Mouse (Mus musculus) CH12.LX (cell line): ENCODE data around the gene Acd. TPM values are rescaled to one million over a fixed set of nuclear protein-coding genes. Genes with fewer than 3 reads are reported as not detected.

Experiments
- DNase-seq: peaks from one replicate; pipeline ENCODE4 v3.0.0-alpha.2; 2013; ENCODE audit errors: extremely low read depth
- H3K27ac ChIP-seq: 2 replicates; pipeline ENCODE4 v1.5.1; 2012; ENCODE audit warnings: low read depth, mild to moderate bottlenecking, control low read depth, moderate library complexity; ENCODE audit not compliant: insufficient read depth
- H3K27me3 ChIP-seq: replicated peaks from 2 replicates; pipeline ENCODE3; 2012; ENCODE audit warnings: inconsistent platforms
- H3K36me3 ChIP-seq, 2 experiments: replicated peaks in 1 of 2; 2 replicates each; pipeline versions ENCODE3 to v1.6.1; 2012; ENCODE audit warnings: inconsistent platforms in 1 of 2, low read length in 1 of 2, mild to moderate bottlenecking in 1 of 2, mixed read lengths in 1 of 2, moderate library complexity in 1 of 2; ENCODE audit not compliant: control insufficient read depth in 1 of 2, insufficient read depth in 1 of 2
- H3K4me1 ChIP-seq, 2 experiments: 2 replicates each; pipeline ENCODE4 v1.6.1; 2012; ENCODE audit warnings: inconsistent platforms in 1 of 2, moderate library complexity in 1 of 2; ENCODE audit not compliant: insufficient read depth in 2 of 2, control insufficient read depth in 1 of 2
- H3K4me2 ChIP-seq: 2 replicates; pipeline ENCODE4 v1.6.1; 2012; ENCODE audit warnings: low read depth, mild to moderate bottlenecking, control low read depth; ENCODE audit not compliant: poor library complexity, insufficient read depth, severe bottlenecking
- H3K4me3 ChIP-seq, 3 experiments: fragments of 150-350 bp in 1 of 3; sonication (generic) in 1 of 3; replicated peaks in 1 of 3; 2 replicates each; pipeline versions ENCODE3 to v1.5.1; 2011 to 2012; ENCODE audit warnings: low read depth in 2 of 3, low read length in 2 of 3, mild to moderate bottlenecking in 2 of 3, moderate library complexity in 2 of 3, control low read depth in 1 of 3, improper control_type of control experiment in 1 of 3, inconsistent platforms in 1 of 3, mixed read lengths in 1 of 3; ENCODE audit not compliant: poor library complexity in 1 of 3
- H3K79me2 ChIP-seq: replicated peaks from 2 replicates; pipeline ENCODE4 v1.6.1; 2012; ENCODE audit warnings: mild to moderate bottlenecking, moderate library complexity; ENCODE audit not compliant: control insufficient read depth, poor library complexity, insufficient read depth, severe bottlenecking; ENCODE audit errors: extremely low read depth
- H3K9ac ChIP-seq: 2 replicates; pipeline ENCODE4 v1.6.1; 2012; ENCODE audit warnings: low read depth, mild to moderate bottlenecking, control low read depth, moderate library complexity; ENCODE audit not compliant: insufficient read depth
- H3K9me3 ChIP-seq: replicated peaks from 2 replicates; pipeline ENCODE3; 2012; ENCODE audit warnings: low read length, inconsistent platforms, mixed read lengths
- BHLHE40 ChIP-seq: IDR thresholded peaks from 2 replicates; pipeline ENCODE4 v1.6.1; 2011; ENCODE audit warnings: mild to moderate bottlenecking, low read depth, low read length, improper control_type of control experiment
- CHD1 ChIP-seq: IDR thresholded peaks from 2 replicates; pipeline ENCODE4 v1.6.1; 2012; ENCODE audit warnings: low read depth, low read length, improper control_type of control experiment, inconsistent platforms
- E2F4 ChIP-seq: IDR thresholded peaks from 2 replicates; pipeline ENCODE4 v1.6.1; 2011; ENCODE audit warnings: low read depth, low read length, improper control_type of control experiment; ENCODE audit not compliant: insufficient replicate concordance
- ELF1 ChIP-seq: IDR thresholded peaks from 2 replicates; pipeline ENCODE4 v1.6.1; 2014; ENCODE audit warnings: low read depth, mild to moderate bottlenecking, inconsistent platforms, low read length, improper control_type of control experiment
- ETS1 ChIP-seq: conservative IDR thresholded peaks from 2 replicates; pipeline ENCODE4 v1.6.1; 2012; ENCODE audit warnings: low read depth, mild to moderate bottlenecking, inconsistent platforms, low read length, improper control_type of control experiment, moderate library complexity
- HCFC1 ChIP-seq: IDR thresholded peaks from 2 replicates; pipeline ENCODE4 v1.6.1; 2012; ENCODE audit warnings: low read depth, mild to moderate bottlenecking, inconsistent platforms, low read length, improper control_type of control experiment
- KAT2A ChIP-seq: IDR thresholded peaks from 2 replicates; pipeline ENCODE4 v1.6.1; 2012; ENCODE audit warnings: low read length, improper control_type of control experiment, inconsistent platforms; ENCODE audit not compliant: insufficient replicate concordance
- MEF2A ChIP-seq: IDR thresholded peaks from 2 replicates; pipeline ENCODE4 v1.6.1; 2014; ENCODE audit warnings: low read depth, mild to moderate bottlenecking, inconsistent platforms, low read length, improper control_type of control experiment, borderline replicate concordance
- NELFE ChIP-seq: IDR thresholded peaks from 2 replicates; pipeline ENCODE4 v1.6.1; 2011; ENCODE audit warnings: low read depth, low read length, improper control_type of control experiment
- POLR2A ChIP-seq: IDR thresholded peaks from 2 replicates; pipeline ENCODE4 v1.6.1; 2011; ENCODE audit warnings: low read depth, mild to moderate bottlenecking, improper control_type of control experiment, low read length
- RCOR1 ChIP-seq: conservative IDR thresholded peaks from 2 replicates; pipeline ENCODE4 v1.6.1; 2012; ENCODE audit warnings: low read depth, mild to moderate bottlenecking, inconsistent platforms, low read length, improper control_type of control experiment
- TBP ChIP-seq: conservative IDR thresholded peaks from 2 replicates; pipeline ENCODE4 v1.6.1; 2011; ENCODE audit warnings: low read depth, low read length, improper control_type of control experiment
- dilution Hi-C: fragments of 300-500 bp; cut with MboI; formaldehyde crosslinking; loops from 2 replicates; pipeline ENCODE4 v1.14.3; 2020; ENCODE audit warnings: low sequenced_read_pairs; ENCODE audit not compliant: extremely low pct_unique_long_range_greater_than_20kb, extremely low pct_ligation_motif_present
- in situ Hi-C: fragments of 300-500 bp; cut with MboI; formaldehyde crosslinking; loops from 3 replicates; pipeline ENCODE4 v1.14.3; 2019; ENCODE audit warnings: low sequenced_read_pairs, low pct_ligation_motif_present, low pct_unique_long_range_greater_than_20kb, mixed read lengths
- polyA plus RNA-seq: library from polyadenylated mRNA; unstranded; fragments of >175 nt; gene quantifications from 2 replicates; pipeline ENCODE4 v1.2.1, GENCODE M21; 2012; ENCODE audit warnings: low read depth; ENCODE audit not compliant: insufficient read length
- total RNA-seq, 2 experiments: library from RNA; depleted of rRNA; stranded (reverse); fragments of 300-350 nt in 1 of 2; fragments of >200 nt in 1 of 2; gene quantifications; 2 replicates each; pipeline ENCODE4 v1.2.3; 2012 to 2014

The Acd gene
- total and polyA plus RNA-seq, 3 experiments: 5.2 to 40.0 (median 11.9) TPM

- in situ Hi-C loops (no loop called here), dilution Hi-C loops (no loop called here)
- Histone ChIP-seq H3K4me2 (no peak overlapping the region), H3K4me1 (peaks cover 6 to 22% of the 10 kb centered on the region in 2 experiments; a peak in 3 of 4 replicates), H3K4me3 (no peak overlapping the region), H3K79me2 (no peaks in the 10 kb centered on the region), H3K9me3 (peaks cover 8% of the 10 kb centered on the region), H3K27me3 (no peaks in the 10 kb centered on the region), H3K9ac (no peak overlapping the region), H3K27ac (no peak overlapping the region), H3K36me3 (peaks cover 66 to 80% of the 10 kb centered on the region in 2 experiments)
- TF ChIP-seq BHLHE40 (no peak), E2F4 (no peak), ETS1 (no peak), KAT2A (no peak), CHD1 (no peak), TBP (no peak), RCOR1 (no peak), NELFE (no peak), MEF2A (no peak), POLR2A (no peak), HCFC1 (no peak), ELF1 (no peak)
- DNase-seq: no peak
Measured at GRCm38 (mm10) chr8:105697196-105697780, 3.6 kb downstream of the Acd start.

GRCm38 (mm10) chr8:105695080-105695780 is 5.7 kb downstream of the Acd start:
- no peak overlapping the region for H3K27ac ChIP-seq
- dilution Hi-C loops: no loop called here
- no peak for DNase-seq
- TF ChIP-seq BHLHE40: no peak
- peaks cover 6 to 13% of the 10 kb centered on the region in 2 experiments; a peak in 3 of 4 replicates for H3K4me1 ChIP-seq
- H3K4me2 ChIP-seq: no peak overlapping the region
- H3K36me3 ChIP-seq: peaks cover 85 to 95% of the 10 kb centered on the region in 2 experiments
- no peaks in the 10 kb centered on the region for H3K27me3 ChIP-seq
- H3K9me3 ChIP-seq: peaks cover 8% of the 10 kb centered on the region
- H3K9ac ChIP-seq: no peak overlapping the region
- in situ Hi-C loops: no loop called here
- H3K79me2 ChIP-seq: no peaks in the 10 kb centered on the region
- no peak overlapping the region for H3K4me3 ChIP-seq
